Mouse (Mus musculus): Measurements from ENCODE around the gene Oxnad1. TPM values are rescaled to one million over a fixed set of nuclear protein-coding genes. Genes with fewer than 3 reads are reported as not detected.
"Not testable (repeated sequence)": the region's sequence is repeated elsewhere in the genome, so short reads cannot be mapped to it uniquely, and the experiment has no call there.

Gene Oxnad1
- total RNA-seq, 2 experiments from 2014 or later: 17.8 to 19.9 TPM

GRCm38 (mm10) chr14:32087584-32088248 lies 2.5 kb downstream of the Oxnad1 start:
- intact Hi-C loops (cut with DNase I); DNase-seq: not testable (repeated sequence)

GRCm38 (mm10) chr14:32091124-32091523 lies 6.0 kb downstream of the Oxnad1 start:
- no peak for DNase-seq
- intact Hi-C loops (cut with DNase I): no loop called here

DNA sequence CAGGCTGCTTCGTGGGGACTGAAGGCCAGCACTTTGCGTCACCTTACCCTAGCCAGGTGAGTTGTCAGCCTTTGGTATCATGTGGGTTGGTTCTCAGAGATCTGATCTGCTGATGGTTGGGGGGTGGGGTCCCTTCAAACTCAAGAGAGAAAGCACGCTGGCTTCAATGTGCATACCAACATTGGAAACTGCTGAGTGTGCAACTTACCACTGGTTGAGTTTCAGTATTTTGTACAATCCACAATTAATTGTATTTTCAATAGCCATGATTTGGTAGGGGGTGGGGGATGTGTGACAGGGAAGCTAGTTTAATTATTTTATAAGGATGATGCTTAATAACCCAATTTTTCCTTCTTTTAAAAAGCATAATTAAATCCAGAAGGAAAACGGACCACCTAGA lies 6.5 kb downstream of the Oxnad1 start:
- DNase-seq: no peak
- intact Hi-C loops (cut with DNase I): no loop called here

- intact Hi-C loops (cut with DNase I): no loop called here
- no peak for DNase-seq
Measured at GRCm38 (mm10) chr14:32093018-32093417, 7.8 kb downstream of the Oxnad1 start.

DNA sequence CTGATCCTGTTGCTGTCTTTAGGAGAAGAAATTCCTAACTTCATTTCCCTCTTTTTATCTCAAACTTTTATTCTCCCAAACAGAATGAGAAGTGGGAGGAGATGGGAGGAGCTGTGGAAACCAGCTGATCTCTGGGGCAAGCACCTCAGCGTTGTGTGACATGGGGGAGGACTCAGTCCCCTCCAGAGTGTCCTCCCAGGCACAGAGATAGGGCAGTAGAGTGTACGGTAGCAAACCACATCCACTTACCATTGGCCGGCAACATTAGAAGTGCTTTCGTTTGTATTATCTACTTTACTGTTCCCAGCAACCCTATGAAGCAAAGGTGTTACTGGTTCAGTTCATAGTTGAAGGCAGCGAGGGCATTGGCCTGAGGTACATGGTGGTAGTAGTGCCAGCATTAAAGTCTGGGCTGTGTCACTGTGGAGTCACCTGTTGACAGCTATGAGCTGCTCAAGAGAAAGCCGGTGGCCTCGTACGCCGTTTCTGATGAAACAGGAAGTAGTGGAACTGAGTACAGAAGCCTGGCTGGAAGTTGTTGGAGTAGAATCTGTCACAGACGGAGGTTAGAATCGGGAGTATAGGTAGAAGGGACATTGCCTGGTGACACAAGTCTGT lies 8.4 kb downstream of the Oxnad1 start:
- intact Hi-C loops (cut with DNase I): no loop called here
- no peak for DNase-seq

DNA sequence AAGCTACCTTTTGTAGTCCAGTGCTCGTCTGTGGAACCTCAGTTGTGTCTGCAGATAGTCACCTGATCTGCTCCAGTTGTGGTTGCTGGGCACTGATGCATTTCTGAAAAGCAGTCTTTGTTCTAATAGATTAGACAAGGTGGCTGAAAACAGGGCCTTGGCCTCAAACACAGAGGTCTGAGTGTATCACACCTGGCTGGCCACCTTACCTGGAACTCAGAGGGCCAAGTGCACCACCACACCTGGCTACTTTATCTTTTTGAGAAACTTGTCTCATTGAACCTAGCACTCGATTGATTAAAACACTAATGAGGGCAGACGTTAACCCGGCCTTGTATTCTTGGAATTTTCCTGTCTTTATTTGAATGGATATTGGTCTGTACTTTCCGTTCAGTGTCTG lies 10.5 kb downstream of the Oxnad1 start:
- intact Hi-C loops (cut with DNase I): no loop called here
- DNase-seq: no peak

GRCm38 (mm10) chr14:32096740-32097139 lies 11.6 kb downstream of the Oxnad1 start:
- no peak for DNase-seq
- intact Hi-C loops (cut with DNase I): no loop called here

DNA sequence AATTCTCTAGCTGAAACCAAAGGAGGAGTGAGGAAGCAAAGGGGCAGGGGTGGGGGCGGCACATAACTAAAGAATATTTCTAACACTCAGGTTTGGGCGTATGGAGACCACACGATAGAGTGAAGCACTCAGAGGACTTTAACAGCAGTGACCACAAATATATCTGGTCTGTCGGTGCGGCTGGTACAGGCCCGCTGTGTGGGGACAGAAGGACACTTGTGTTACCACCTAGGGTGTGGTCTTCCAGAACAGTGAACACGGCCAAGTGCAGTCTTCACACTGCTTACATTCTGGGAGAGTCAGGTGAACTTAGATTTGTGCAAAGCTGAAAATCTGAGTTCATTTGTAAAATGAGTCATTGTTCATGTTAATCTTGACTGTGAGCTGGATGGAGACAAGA lies 12.5 kb downstream of the Oxnad1 start:
- no peak for DNase-seq
- intact Hi-C loops (cut with DNase I): no loop called here

DNA sequence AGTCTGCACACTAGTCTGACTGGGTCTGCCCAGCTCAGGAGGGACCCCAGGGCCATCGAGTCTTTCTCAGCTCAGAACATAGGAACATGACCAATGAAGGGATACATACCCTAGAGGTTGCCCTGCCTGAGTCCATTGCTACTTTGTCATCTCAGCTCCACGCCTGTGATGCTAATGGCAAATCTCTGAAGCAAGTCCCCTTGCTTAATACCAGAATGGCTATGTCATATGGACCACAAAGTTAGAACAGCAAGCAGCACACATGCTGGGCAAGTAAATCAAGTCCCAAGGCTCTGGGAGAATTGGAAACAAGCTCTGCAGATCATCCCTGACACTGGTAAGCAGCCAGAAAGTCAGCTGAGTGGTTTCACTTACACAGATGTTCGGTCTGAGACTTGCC lies 13.8 kb downstream of the Oxnad1 start:
- intact Hi-C loops (cut with DNase I): no loop called here
- no peak for DNase-seq

DNA sequence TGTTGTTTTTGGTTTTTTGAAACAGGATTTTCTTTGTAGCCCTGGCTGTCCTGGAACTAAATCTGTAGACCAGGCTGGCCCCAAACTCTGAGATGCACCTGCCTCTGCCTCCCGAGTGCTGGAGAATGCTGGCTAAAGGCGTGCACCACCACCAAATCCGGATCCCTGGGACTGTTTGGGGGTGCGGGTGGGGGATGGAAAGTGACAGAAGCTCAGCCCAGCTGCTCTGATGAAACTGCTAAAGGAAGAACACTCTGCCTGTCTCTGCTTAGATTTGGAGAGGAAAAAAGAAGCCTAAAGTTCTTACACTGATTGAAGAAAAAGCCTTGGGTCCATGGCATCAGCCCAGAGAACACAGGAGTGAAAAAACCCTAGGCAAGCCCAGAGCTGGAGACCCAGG lies 18.4 kb downstream of the Oxnad1 start:
- intact Hi-C loops (cut with DNase I): no loop called here
- no peak for DNase-seq

- DNase-seq: no peak
- intact Hi-C loops (cut with DNase I): no loop called here
Measured at GRCm38 (mm10) chr14:32105663-32106062, 20.5 kb downstream of the Oxnad1 start.

DNA sequence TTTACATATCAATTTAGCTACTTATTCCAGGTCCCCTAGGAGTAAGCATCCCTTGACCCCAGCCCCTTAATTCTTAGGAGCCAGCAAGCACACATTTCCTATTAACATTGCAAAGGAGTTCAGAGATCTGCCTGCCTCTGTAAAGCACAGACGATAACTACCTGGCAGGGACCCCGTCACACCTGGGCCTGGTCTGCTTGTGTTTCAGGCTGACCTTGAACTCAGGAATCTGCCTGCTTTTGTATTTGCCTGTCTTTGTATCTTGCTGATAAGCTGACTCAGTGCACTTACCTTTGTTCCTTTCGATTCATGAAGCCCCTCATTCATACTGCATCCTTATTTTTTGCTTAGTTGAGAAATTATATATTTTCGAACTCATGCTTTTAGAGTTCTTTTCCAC lies 21.7 kb downstream of the Oxnad1 start:
- intact Hi-C loops (cut with DNase I): no loop called here
- no peak for DNase-seq

GRCm38 (mm10) chr14:32112124-32112523 lies 26.9 kb downstream of the Oxnad1 start:
- DNase-seq; intact Hi-C loops (cut with DNase I): not testable (repeated sequence)

GRCm38 (mm10) chr14:32120940-32121919 lies 36.1 kb downstream of the Oxnad1 start:
- DNase-seq: no peak
- intact Hi-C loops (cut with DNase I): no loop called here

DNA sequence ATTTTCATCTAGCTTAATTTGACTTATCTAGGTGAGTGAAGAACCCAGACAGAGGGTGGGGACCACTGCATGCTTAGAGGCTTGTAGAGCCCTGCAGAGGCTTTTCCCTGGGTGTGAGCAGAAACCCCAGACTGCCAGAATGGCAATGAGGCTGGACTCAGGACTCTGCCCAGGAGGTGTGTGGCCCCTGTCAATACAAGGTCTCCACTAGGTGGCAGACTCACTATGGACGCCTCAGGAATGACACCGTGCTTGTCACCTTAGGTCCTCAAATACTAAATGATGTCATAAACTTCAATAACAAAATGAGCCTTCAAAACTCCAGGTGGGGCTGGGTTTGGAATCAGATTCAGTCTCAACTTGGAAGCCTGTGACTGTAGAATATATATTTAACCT lies 36.7 kb downstream of the Oxnad1 start:
- no peak for DNase-seq
- intact Hi-C loops (cut with DNase I): no loop called here

DNA sequence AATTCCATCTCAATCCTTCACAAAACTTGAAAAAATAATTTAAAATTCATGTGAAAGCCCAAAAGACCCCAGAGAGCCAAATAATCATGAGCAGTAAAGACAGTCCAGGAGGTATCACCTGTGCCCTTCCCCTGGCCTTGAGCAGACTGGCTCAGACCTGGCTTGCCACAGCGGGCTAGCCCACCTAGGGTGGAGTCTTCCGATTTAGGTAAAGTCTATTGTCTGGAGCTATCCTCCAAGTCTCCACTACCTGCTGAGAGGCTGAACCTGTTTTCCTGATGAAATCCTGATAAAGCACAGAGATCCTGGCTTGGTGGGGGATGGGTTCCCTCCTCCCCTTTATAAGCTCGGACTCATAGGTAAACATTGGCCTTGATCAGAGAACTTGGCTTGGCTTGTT lies 39.1 kb downstream of the Oxnad1 start:
- DNase-seq: no peak
- intact Hi-C loops (cut with DNase I): no loop called here

DNA sequence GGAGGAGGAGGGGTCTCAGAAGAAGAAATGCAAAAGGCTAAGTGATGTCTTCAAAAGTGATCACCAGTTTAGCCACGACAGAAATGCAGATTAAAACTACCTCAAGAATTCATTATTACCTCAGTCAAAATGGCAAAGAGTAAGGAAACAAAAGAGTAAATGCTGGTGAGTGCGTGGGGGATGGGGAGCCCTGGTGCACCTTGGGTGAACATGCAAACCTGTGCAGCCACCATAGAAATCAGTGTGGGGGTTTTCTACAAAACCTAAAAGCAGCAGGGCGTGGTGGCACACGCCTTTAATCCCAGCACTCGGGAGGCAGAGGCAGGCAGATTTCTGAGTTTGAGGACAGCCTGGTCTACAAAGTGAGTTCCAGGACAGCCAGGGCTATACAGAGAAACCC lies 40.1 kb downstream of the Oxnad1 start:
- intact Hi-C loops (cut with DNase I); DNase-seq: not testable (repeated sequence)

GRCm38 (mm10) chr14:32128409-32128808 lies 43.2 kb downstream of the Oxnad1 start:
- intact Hi-C loops (cut with DNase I): no loop called here
- DNase-seq: no peak

GRCm38 (mm10) chr14:32131836-32132235 lies 46.7 kb downstream of the Oxnad1 start:
- DNase-seq: no peak
- intact Hi-C loops (cut with DNase I): no loop called here

DNA sequence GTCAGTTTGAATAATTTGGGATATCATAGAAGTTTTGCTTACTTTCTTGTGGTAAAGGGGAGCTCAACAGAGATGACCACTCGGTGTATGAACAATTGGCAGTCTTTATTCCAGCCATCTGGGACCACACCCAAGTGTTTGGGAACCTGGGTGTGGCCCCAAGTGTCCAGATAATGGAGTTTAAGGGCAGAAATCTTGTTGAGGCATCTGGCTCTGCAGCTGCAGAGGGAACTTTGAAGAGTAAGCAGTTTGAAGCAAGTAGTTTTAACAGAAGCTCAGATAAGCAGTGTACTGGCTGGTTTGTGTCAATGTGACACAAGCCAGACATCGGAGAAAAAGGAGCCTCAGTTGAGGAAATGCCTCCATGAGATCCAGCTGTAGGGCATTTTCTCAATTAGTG lies 49.1 kb downstream of the Oxnad1 start:
- DNase-seq: no peak
- intact Hi-C loops (cut with DNase I): no loop called here

DNA sequence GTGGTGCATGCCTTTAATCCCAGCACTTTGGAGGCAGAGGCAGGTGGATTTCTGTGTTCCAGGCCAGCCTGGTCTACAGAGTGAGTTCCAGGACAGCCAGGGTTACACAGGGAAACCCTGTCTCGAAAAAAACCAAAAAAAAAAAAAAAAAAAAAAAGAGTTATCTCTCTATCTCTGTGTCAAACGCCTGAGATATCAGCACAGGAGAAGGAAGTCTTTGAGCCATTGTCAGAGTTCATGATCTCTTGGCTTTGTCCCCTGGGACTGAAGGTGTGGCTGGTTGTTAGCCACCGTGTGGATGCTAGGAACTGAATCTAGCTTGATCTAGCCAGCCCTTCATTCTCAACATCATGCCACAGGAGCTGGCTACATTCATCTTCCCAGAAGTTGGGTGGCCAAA lies 51.3 kb downstream of the Oxnad1 start:
- DNase-seq; intact Hi-C loops (cut with DNase I): not testable (repeated sequence)

All from left cerebral cortex, postnatal 4 days (tissue).